Mouse (Mus musculus): ENCODE measurements around the gene Mrps2.

Mrps2 gene

GRCm38 (mm10) chr2:28467860-28468485, at the start of gene Mrps2:
Gene Mrps2 (plus strand): TSS chr2:28468066.
- peak; percentile 72 to 78 for DNase-seq (ENCODE audit: low read depth in 2 of 2, low spot score in 2 of 2)

GRCm38 (mm10) chr2:28419898-28420297, 48.0 kb upstream of the Mrps2 start:
- DNase-seq (ENCODE audit: low read depth in 2 of 2, low spot score in 2 of 2): peak; percentile 19 to 34

- DNase-seq (ENCODE audit: low read depth in 2 of 2, low spot score in 2 of 2): peak in 1 of 2 experiments; percentile 35
Observed at GRCm38 (mm10) chr2:28423167-28423566, 44.7 kb upstream of the Mrps2 start.

- no peak for DNase-seq (ENCODE audit: low read depth in 2 of 2, low spot score in 2 of 2)
Observed at GRCm38 (mm10) chr2:28427226-28427625, 40.6 kb upstream of the Mrps2 start.

- no peak for DNase-seq (ENCODE audit: low read depth in 2 of 2, low spot score in 2 of 2)
Observed at GRCm38 (mm10) chr2:28430846-28431245, 37.0 kb upstream of the Mrps2 start.

- DNase-seq (ENCODE audit: low read depth in 2 of 2, low spot score in 2 of 2): no peak
Observed at GRCm38 (mm10) chr2:28432811-28433210, 35.1 kb upstream of the Mrps2 start.

- DNase-seq (ENCODE audit: low read depth in 2 of 2, low spot score in 2 of 2): no peak
Observed at GRCm38 (mm10) chr2:28433512-28433911, 34.4 kb upstream of the Mrps2 start.

- DNase-seq (ENCODE audit: low read depth in 2 of 2, low spot score in 2 of 2): no peak
Observed at GRCm38 (mm10) chr2:28435401-28435800, 32.5 kb upstream of the Mrps2 start.

GRCm38 (mm10) chr2:28440842-28441241, 27.0 kb upstream of the Mrps2 start:
- DNase-seq (ENCODE audit: low read depth in 2 of 2, low spot score in 2 of 2): no peak

GRCm38 (mm10) chr2:28445082-28445481, 22.8 kb upstream of the Mrps2 start:
- DNase-seq (ENCODE audit: low read depth in 2 of 2, low spot score in 2 of 2): no peak

- no peak for DNase-seq (ENCODE audit: low read depth in 2 of 2, low spot score in 2 of 2)
Observed at GRCm38 (mm10) chr2:28446181-28446514, 21.7 kb upstream of the Mrps2 start.

GRCm38 (mm10) chr2:28446515-28447314, 21.2 kb upstream of the Mrps2 start, which contains the start of gene Ppp1r26:
Gene Ppp1r26 (plus strand): TSS chr2:28446800.
- no peak for DNase-seq (ENCODE audit: low read depth in 2 of 2, low spot score in 2 of 2)

- DNase-seq (ENCODE audit: low read depth in 2 of 2, low spot score in 2 of 2): no peak
Observed at GRCm38 (mm10) chr2:28447315-28447670, 20.6 kb upstream of the Mrps2 start.

- no peak for DNase-seq (ENCODE audit: low read depth in 2 of 2, low spot score in 2 of 2)
Observed at GRCm38 (mm10) chr2:28451663-28452062, 16.2 kb upstream of the Mrps2 start.

GRCm38 (mm10) chr2:28453539-28453938, 14.3 kb upstream of the Mrps2 start:
- no peak for DNase-seq (ENCODE audit: low read depth in 2 of 2, low spot score in 2 of 2)

- no peak for DNase-seq (ENCODE audit: low read depth in 2 of 2, low spot score in 2 of 2)
Observed at GRCm38 (mm10) chr2:28456616-28457015, 11.2 kb upstream of the Mrps2 start.

- DNase-seq (ENCODE audit: low read depth in 2 of 2, low spot score in 2 of 2): peak; percentile 63 to 70
Observed at GRCm38 (mm10) chr2:28463919-28464318, 3.9 kb upstream of the Mrps2 start.

GRCm38 (mm10) chr2:28464919-28465318, 2.9 kb upstream of the Mrps2 start:
- no peak for DNase-seq (ENCODE audit: low read depth in 2 of 2, low spot score in 2 of 2)

- DNase-seq (ENCODE audit: low read depth in 2 of 2, low spot score in 2 of 2): peak in 1 of 2 experiments; percentile 50
Observed at GRCm38 (mm10) chr2:28465836-28466518, 1.9 kb upstream of the Mrps2 start, which contains the start of gene 1700007K13Rik. Gene 1700007K13Rik (minus strand): TSS chr2:28466332.

- DNase-seq (ENCODE audit: low read depth in 2 of 2, low spot score in 2 of 2): no peak
Observed at GRCm38 (mm10) chr2:28468486-28469225, 790 bp downstream of the Mrps2 start.

GRCm38 (mm10) chr2:28469461-28469860, 1.6 kb downstream of the Mrps2 start:
- DNase-seq (ENCODE audit: low read depth in 2 of 2, low spot score in 2 of 2): no peak

Data from CD8-positive naive resting alpha-beta T cell, adult 2 months (primary cell).